Mouse (Mus musculus) heart, embryonic 15.5 days (tissue): ENCODE measurements at regions not wholly inside any gene's neighbourhood (a gene's known extent, or its start where the extent isn't known, plus 50 kb on each side); places are given as distances from the start of the nearest gene placed in this dataset.
A peak's percentile ranks its signal among the peaks of the same experiment; 100 is the strongest.

Source experiments
- ATAC-seq: fragments of 200-750 bp; cut with Nextera tagmentation; replicated peaks from 2 replicates; pipeline ENCODE4 v1.8.0; 2017; ENCODE audit warnings: low read depth, moderate TSS enrichment; ENCODE audit not compliant: insufficient number of reproducible peaks, insufficient read depth, low FRiP score
- H3K27ac ChIP-seq: fragments of 300-500 bp; sonication (generic); 2 replicates; pipeline ENCODE4 v1.5.1; 2015; ENCODE audit warnings: mild to moderate bottlenecking, inconsistent platforms
- H3K27me3 ChIP-seq: fragments of 300-500 bp; sonication (generic); 2 replicates; pipeline ENCODE4 v1.6.1; 2015; ENCODE audit warnings: inconsistent platforms
- H3K36me3 ChIP-seq: fragments of 300-500 bp; sonication (generic); 2 replicates; pipeline ENCODE4 v1.6.1; 2015; ENCODE audit warnings: mild to moderate bottlenecking, inconsistent platforms
- H3K4me1 ChIP-seq: fragments of 300-500 bp; sonication (generic); replicated peaks from 2 replicates; pipeline ENCODE4 v1.6.1; 2015; ENCODE audit warnings: inconsistent platforms
- H3K4me2 ChIP-seq: fragments of 300-500 bp; sonication (generic); 2 replicates; pipeline ENCODE4 v1.6.1; 2015; ENCODE audit warnings: inconsistent platforms, mild to moderate bottlenecking, moderate library complexity
- H3K4me3 ChIP-seq: fragments of 300-500 bp; sonication (generic); 2 replicates; pipeline ENCODE4 v1.5.1; 2015; ENCODE audit warnings: mild to moderate bottlenecking, inconsistent platforms
- H3K9ac ChIP-seq: fragments of 300-500 bp; sonication (generic); 2 replicates; pipeline ENCODE4 v1.6.1; 2015; ENCODE audit warnings: mild to moderate bottlenecking, inconsistent platforms
- H3K9me3 ChIP-seq: fragments of 300-500 bp; sonication (generic); replicated peaks from 2 replicates; pipeline ENCODE4 v1.6.1; 2016; ENCODE audit warnings: inconsistent platforms
- WGBS: fragments of 180-500 bp; shearing (Covaris S2); methylation state at CpG from one replicate; pipeline ENCODE4 v1.1.7; 2015; ENCODE audit warnings: mixed read lengths; 5-methylcytosine and 5-hydroxymethylcytosine counted together

DNA sequence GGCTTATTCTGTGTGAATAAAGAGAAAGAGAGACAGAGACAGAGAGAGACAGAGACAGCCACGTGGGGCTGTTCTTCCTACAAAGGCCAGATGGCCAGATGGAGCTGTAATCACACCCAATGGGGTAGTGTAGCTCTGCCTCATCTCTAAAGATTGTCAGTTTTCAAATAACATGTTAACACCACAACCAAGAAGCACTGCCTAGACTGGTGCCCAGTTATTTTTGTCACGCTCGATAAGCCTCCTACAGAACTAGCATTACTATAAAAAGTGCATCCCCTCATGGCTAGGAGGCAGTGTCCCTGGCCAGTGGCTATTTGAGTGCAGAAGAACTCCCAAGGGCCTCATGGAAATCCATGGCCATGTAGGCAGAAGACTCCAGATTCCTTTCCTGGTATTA lies 90.0 kb upstream of the Irx4 start:
- Histone ChIP-seq H3K4me3 (no peak overlapping the region), H3K9ac (no peak overlapping the region), H3K27ac (peak overlapping the region; percentile 78), H3K27me3 (no peaks in the 10 kb centered on the region), H3K4me1 (0 out of 2 replicates have a peak, but pooled peaks cover 4% of the 10 kb centered on the region), H3K4me2 (no peak overlapping the region), H3K9me3 (no peaks in the 10 kb centered on the region), H3K36me3 (no peaks in the 10 kb centered on the region)
- peak; percentile 89 for ATAC-seq
- WGBS = 45% methylated on average over 3 of the region's 3 CpGs

DNA sequence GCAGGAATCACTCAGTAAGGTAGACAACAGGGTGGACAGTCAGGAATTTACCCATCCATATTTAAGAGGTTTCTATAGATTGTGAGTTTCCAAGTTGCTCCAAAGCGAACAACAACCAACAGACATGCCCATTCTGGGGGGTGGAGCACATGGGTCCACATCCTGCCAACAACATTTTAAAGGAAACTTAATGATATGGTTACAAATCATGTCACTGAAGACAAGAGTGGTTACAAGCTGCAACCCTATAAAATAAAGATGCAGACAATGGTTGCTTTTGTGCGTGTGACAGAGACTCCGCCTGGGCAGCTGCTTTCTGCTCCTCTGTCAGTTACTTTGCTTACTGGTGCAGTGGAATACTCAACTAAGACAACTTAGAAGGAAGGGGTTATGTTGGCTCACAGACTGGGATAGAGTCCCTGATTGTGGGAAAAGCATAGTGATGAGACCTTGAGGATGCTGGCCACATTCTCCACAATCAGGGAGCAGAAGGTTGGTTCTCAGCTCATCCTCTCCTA lies 52.3 kb upstream of the Irx4 start:
- Histone ChIP-seq H3K9me3 (no peaks in the 10 kb centered on the region), H3K36me3 (no peaks in the 10 kb centered on the region), H3K9ac (no peak overlapping the region), H3K4me1 (no peaks in the 10 kb centered on the region), H3K4me2 (no peak overlapping the region), H3K27ac (no peak overlapping the region), H3K4me3 (no peak overlapping the region), H3K27me3 (no peaks in the 10 kb centered on the region)
- no peak for ATAC-seq
- WGBS = 87% methylated on average over 3 of the region's 3 CpGs
